Mouse (Mus musculus) embryonic stem cell, embryonic (primary cell): ENCODE data around the gene Prss56.

Experiments used
- CTCF ChIA-PET, 4 experiments: fragments of 300-600 bp in 2 of 4; fragments of 350-600 bp in 2 of 4; sonication (Branson Sonifier 250); formaldehyde crosslinking; loops; one replicate each; lab custom pipeline; 2022; ENCODE audit warnings: inconsistent platforms in 2 of 4; lab: Charles Lee
- POLR2A ChIA-PET, 4 experiments: fragments of 300-600 bp in 2 of 4; fragments of 350-600 bp in 2 of 4; sonication (Branson Sonifier 250); formaldehyde crosslinking; loops; one replicate each; lab custom pipeline; 2022; ENCODE audit warnings: antibody characterized with exemption in 4 of 4, inconsistent platforms in 1 of 4; lab: Charles Lee

Prss56 gene

DNA sequence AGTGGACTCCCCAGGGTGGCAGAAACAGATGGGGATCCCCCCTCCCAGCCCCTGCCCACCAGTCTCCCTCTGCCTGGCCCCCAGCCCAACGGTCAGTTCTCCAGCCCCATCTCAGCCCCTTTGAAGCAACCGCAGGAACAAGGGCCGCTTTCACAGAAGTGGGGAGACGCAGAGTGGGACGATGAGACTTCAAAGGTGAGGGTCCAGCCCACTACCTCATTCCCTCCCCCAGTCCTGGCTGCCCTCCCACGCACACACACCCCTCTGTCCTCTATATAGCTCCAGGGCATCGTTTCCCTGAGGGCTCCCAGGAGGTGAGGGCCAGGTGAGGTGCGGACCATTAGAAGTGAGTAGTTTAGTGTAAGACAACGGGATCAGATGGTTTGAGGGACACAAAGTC is at the start of gene Prss56:
Prss56 (plus strand) TSS at position 301 of the 400 bp plus-strand sequence.
- CTCF ChIA-PET: no interaction called here
- POLR2A ChIA-PET: no interaction called here

DNA sequence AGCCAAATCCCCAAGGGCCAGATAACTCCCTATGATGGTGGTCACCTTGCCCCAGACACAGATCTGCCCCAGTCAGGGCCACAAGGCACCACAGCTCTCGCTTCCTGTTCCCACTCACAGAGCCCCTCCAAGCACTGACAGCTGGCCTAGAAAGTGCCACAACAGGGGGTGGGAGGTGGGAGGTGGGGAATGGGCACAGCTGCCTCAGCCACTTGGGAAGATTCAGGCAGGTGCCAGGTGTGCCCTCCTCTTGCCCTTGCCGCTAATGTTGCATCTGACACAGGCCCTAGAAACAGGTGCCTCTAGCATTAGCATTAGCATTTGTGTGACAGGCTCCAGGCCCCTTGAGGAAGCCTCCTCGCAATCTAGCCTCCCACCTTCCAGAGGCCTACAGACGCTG is 41.6 kb upstream of the Prss56 start:
- ChIA-PET CTCF (interaction anchor here in 1 of 4 experiments (1.5 to 1.6 kb wide), 2 partner anchors 12 to 17 kb away, joined by 3 read pairs; partner anchors contain the start of gene Akp3), POLR2A (interaction anchor here in 1 of 4 experiments (1.0 kb wide), 1 partner anchor 10 kb away, joined by 3 read pairs; no protein-coding TSS in a partner anchor)

DNA sequence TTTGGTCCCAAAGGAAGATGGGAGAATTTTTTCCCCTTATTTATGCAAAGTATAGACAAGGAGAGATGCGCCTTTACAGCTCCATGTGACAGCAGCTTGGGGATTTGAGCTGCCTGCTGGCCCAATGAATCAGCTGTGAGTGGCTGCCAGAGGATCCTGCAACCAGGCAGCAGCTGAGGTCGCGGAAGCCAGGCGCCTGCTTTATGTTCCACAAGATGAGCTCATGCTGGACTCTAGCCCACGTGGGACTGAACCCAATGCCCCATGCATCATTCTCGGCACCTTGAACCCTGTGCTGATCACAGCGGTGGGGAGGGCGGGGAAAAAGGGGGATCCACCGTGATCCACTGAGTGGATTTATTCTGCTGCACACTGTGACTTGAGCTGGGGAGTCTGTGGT is 40.7 kb upstream of the Prss56 start:
- CTCF ChIA-PET: interaction anchor here in 2 of 4 experiments (0.6 to 1.6 kb wide), 3 partner anchors 13 to 18 kb away, joined by 3 to 4 read pairs (median 3); partner anchors contain the start of gene Akp3 (in 1 of the 2)
- POLR2A ChIA-PET: interaction anchor here in 2 of 4 experiments (0.5 to 1.3 kb wide), 5 partner anchors 11 to 606 kb away, joined by 3 to 4 read pairs (median 3); no protein-coding TSS in a partner anchor

DNA sequence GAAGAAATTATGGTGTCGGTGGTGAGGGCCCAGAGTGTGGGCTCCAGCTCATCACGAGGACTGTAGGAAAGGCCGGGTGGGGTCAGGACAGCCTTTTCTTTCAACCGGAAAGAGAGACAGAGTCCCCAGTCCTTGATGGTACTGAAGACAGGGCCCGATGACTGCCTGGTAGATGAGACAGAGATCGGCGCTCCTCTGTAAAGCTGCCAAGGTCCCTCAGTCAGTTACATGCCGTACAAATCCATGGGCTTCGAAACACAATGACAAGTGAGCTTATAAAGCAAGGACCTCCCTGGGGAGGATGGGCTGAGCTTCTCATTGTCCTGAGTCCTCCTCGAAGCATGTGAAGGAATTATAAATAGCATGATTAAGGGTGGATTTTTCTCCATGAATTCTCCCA is 40.0 kb upstream of the Prss56 start:
- ChIA-PET POLR2A (interaction anchor here in 2 of 4 experiments (1.3 kb wide), 2 partner anchors 15 kb away, joined by 3 read pairs; no protein-coding TSS in a partner anchor), CTCF (interaction anchor here in 2 of 4 experiments (0.6 to 1.6 kb wide), 2 partner anchors 13 to 14 kb away, joined by 3 to 4 read pairs; no protein-coding TSS in a partner anchor)

DNA sequence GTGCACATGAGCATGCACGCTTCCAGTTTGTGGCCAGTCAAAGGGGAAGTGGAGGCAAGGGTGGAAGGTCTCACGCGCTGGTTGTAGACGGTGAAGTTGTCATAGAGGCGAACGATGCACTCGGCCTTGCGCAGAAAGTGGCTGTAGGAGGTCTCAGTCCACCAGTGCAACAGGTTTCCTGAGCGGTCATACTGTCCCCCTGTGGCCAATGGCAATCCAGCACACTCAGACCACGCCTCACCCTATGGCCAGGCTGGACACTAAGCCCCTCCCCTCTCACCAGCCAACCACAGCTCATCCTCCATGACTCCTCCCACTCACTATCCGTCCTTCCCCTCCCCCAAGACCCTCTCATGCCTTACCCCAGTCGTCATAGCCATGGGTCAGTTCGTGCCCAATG is 33.7 kb upstream of the Prss56 start:
- CTCF ChIA-PET: interaction anchor here in 2 of 4 experiments (0.7 to 1.2 kb wide), 5 partner anchors 20 to 533 kb away, joined by 3 to 4 read pairs (median 3); no protein-coding TSS in a partner anchor
- POLR2A ChIA-PET: interaction anchor here in 2 of 4 experiments (0.9 to 1.9 kb wide), 8 partner anchors 17 to 567 kb away, joined by 3 to 8 read pairs (median 4); partner anchors contain the start of gene Pde6d (in 1 of the 2)

DNA sequence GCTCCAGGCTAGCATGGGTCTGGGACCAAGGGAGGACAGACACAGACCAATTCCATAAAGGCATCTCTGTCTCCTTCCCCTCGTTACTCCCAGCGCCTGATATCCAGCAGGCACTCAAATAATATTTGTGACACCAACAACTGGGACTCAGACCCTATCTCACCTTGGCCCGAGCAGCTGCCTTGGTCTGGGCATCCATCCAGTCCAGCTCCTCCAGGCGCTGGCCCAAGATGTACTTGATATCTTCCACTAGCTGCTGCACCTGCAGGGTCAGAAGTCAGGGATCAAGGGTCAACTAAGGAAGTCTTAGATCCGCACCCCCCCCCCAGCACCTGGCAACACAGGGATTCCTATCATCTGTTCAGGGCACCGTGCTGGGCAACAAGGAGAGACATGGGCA is 31.8 kb upstream of the Prss56 start:
- ChIA-PET POLR2A (interaction anchor here in 1 of 4 experiments (1.0 to 2.4 kb wide), 4 partner anchors 10 to 35 kb away, joined by 3 to 7 read pairs (median 6); no protein-coding TSS in a partner anchor), CTCF (interaction anchor here in 3 of 4 experiments (0.5 to 0.9 kb wide), 3 partner anchors 15 to 33 kb away, joined by 3 to 5 read pairs (median 3); no protein-coding TSS in a partner anchor)

DNA sequence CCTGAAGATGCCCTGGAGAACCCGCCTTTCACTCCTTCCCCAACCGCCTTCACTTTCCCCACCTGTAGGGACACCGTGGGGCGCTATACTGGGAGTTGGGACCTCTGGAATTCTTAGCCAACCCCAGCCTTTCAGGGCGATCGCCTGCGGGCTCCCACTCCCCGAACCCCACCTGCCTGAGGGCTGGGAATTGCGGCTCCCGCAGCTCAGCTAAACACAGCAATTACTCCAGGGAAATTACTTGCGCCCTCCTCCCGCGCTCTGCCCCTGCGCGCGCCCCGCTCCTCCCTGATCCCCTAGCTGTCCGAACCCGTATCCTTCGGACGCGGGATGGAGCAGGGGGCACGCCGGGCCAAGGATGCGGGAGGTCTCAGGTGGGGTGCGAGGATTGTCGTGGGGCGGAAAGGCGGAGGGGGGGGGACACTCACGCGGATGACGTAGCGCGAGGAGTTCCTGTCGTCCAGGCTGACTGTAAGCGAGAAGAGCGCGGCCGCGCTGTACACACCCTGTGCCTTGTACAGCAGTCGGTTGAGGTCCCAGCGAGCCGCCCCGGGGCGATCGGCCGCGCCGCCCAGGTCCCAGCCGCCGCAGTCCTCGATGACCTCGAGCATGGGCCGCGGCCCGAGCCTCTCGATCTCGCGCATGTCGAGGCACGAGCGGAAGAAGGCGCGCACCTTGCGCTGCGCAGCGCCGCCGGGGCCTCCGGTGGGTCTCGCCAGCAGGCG is 29.2 kb upstream of the Prss56 start:
- ChIA-PET CTCF (interaction anchor here in 2 of 4 experiments (0.7 to 1.8 kb wide), 3 partner anchors 22 to 1188 kb away, joined by 3 to 4 read pairs (median 3); no protein-coding TSS in a partner anchor), POLR2A (interaction anchor here (0.6 to 2.5 kb wide), 4 partner anchors 14 to 359 kb away, joined by 4 to 9 read pairs (median 6); no protein-coding TSS in a partner anchor)

DNA sequence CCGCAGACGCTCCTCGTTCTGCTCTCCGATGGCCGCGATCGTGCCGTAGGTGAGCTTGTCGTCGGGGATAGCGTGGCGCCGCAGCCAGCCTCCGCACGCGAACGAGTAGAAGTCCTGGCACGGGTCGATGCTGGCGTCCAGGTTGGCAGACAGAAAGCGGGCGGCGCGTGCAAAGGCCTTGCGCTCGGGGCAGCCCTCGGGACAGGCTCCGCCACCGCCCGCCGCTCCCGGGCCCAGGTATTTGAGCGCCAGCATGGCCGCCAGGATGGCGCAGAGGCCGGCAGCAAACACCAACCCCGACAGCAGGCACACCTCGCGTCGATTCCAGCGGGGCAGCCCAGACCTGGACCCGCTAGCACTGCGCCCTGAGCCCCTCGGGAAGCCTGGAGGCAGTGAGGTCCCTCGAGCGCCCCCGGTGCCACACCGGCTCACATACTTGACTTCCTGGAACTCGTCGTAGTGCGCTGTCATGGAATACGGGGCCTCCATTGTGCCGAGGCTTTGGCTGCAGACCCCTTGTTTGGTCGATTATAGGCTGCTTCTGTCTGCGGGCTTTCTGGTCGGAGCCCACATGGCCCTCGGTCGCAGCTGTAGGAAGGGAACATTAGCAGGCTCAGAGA is 28.5 kb upstream of the Prss56 start:
- POLR2A ChIA-PET: interaction anchor here in 2 of 4 experiments (0.6 to 2.5 kb wide), 2 partner anchors 14 to 32 kb away, joined by 6 to 9 read pairs; no protein-coding TSS in a partner anchor

DNA sequence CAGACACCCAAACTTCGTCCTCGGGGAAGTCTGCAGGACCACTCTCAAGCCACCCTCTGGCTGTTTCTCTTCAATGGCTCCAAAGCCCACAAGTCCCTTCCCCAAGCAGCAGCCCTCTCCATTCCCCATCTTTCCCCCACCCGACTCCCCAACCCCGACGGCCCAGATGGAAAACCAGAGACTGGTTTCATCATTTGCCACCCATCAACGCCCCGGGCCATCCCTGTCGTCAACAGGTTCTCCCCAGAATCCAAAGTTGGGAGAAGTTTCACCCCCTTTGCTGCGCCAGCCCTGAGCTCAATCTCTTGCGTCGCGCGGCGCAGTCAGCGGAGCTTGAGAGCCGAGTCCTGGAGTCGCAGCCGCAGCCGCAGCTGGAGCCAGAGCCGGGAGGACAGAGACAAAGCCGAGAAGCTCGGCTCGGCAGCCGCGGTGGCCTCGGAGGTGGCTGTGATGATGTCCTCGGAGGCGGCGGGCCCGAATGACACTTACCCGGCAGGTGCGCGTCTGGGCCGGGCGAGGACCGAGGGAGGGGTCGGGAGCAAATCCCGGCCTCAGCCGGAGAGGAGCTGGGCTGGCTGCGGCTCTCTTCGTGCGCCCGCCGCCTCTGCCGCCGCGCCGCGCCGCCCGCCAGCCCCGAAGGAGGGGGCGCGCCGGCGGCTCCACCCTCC is 27.4 kb upstream of the Prss56 start:
- ChIA-PET POLR2A (interaction anchor here in 3 of 4 experiments (0.6 to 2.7 kb wide), 17 partner anchors 8 to 733 kb away, joined by 3 to 11 read pairs (median 3); partner anchors contain the start of genes Gigyf2 (in 1 of the 3) and Pde6d (in 1 of the 3)), CTCF (interaction anchor here in 3 of 4 experiments (0.6 to 1.3 kb wide), 11 partner anchors 18 to 165 kb away, joined by 3 to 12 read pairs (median 3); no protein-coding TSS in a partner anchor)

More for the DNA sequence above, 28.5 kb upstream of the Prss56 start:
- CTCF ChIA-PET: interaction anchor here in 1 of 4 experiments (0.9 to 1.8 kb wide), 2 partner anchors 21 to 33 kb away, joined by 3 to 4 read pairs; no protein-coding TSS in a partner anchor

DNA sequence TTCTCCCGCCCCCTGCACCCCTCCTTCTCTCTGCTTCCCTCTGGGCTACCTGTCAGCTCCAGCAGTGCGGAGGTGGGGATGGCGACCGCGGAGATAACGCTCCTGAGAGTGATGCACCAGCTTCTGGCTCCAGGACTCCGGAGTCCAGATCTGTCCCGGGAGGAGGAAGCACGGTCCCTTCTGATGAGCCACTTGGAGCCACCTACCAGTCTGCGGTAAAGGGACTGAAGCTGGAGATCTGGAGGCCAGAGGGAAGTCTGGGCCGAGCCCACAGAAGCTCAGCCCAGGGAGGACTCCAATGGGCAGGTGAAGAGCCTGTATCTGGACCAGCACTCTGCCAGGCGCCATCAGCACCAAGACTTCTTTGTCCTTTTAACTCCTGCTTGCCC is 26.9 kb upstream of the Prss56 start, which contains the start of gene Ecel1:
Ecel1 (minus strand) TSS at position 323 of the 389 bp plus-strand sequence.
- ChIA-PET POLR2A (interaction anchor here in 3 of 4 experiments (0.6 to 2.7 kb wide), 16 partner anchors 9 to 733 kb away, joined by 3 to 11 read pairs (median 3); partner anchors contain the start of genes Gigyf2 (in 1 of the 3) and Pde6d (in 1 of the 3)), CTCF (interaction anchor here in 3 of 4 experiments (0.6 to 1.3 kb wide), 8 partner anchors 17 to 166 kb away, joined by 3 to 12 read pairs (median 3); no protein-coding TSS in a partner anchor)

DNA sequence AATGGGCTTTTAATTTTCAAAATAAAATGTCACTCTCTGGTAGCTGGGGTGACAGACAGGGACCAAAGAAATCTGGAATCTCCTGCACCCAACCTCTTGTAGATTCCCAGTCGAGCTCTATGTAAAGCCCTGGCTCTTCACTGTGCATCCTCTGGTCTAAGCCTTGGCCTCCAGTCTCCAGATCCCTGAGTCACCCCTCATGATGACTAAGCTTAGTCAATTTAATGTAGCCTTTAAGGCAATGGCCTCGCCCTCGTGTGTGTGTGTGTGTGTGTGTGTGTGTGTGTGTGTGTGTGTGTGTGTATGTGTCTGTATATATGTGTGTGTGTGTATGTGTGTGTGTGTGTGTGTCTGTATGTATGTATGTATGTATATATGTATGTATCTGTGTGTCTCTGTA is 23.7 kb upstream of the Prss56 start:
- CTCF ChIA-PET: interaction anchor here in 1 of 4 experiments (0.6 kb wide), 1 partner anchor 1814 kb away, joined by 5 read pairs; no protein-coding TSS in a partner anchor
- POLR2A ChIA-PET: interaction anchor here in 1 of 4 experiments (0.6 kb wide), 2 partner anchors 375 to 1908 kb away, joined by 3 read pairs; no protein-coding TSS in a partner anchor

DNA sequence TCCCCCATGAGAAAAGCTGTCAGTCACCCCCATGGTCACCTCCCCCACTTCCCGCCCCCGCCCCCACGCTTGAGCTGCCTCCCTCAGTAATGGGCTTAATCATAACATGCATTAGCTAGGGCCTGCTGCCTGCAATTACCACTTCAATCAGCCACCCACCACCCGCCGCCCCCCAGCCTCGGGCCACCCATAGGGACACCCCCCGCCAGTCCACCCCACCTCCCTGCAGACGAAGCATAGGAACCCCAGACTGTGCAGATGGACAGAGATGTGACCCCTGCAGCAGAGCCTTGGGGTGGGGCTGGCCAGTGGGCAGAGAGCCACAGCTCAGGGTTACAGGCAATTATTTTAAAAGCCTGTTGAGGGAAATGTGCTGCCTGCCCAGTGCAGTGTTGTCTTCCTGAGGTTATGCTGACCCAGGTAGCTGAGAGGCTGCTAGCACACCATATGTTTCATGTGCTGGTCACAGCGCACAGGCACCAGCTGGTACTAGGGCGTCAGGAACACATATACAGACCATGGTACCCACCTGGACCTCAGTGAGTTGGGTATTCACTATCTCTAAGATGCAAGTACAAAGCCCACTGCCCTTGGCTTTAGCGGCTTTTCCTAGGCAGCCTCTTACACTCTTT is 18.8 kb upstream of the Prss56 start:
- CTCF ChIA-PET: interaction anchor here in 2 of 4 experiments (0.6 to 1.1 kb wide), 4 partner anchors 9 to 468 kb away, joined by 3 to 5 read pairs (median 4); no protein-coding TSS in a partner anchor
- POLR2A ChIA-PET: interaction anchor here in 3 of 4 experiments (0.6 to 2.0 kb wide), 3 partner anchors 8 to 493 kb away, joined by 3 to 11 read pairs (median 6); partner anchors contain the start of gene Ecel1 (in 1 of the 3)

DNA sequence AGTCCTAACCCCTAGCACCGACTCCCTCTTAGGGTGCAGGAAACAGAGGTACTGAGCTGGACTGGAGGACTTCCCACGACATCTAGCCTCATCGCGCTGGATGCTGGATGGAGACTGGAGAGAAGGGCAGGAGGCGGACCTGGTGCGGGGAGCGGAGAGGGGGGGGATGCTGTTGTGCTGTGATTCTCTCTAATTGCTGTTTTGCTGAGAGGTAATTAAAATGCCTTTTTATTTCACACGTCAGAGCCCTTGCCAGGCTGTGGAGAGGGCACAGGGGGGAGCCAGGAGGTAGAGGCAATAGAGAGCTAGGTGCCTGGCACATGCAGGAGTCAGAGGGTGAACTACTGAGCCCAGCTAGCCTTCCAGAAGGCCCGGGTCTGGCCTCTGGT is 18.3 kb upstream of the Prss56 start:
- CTCF ChIA-PET: interaction anchor here in 2 of 4 experiments (0.6 to 1.5 kb wide), 3 partner anchors 9 to 468 kb away, joined by 3 read pairs; no protein-coding TSS in a partner anchor

DNA sequence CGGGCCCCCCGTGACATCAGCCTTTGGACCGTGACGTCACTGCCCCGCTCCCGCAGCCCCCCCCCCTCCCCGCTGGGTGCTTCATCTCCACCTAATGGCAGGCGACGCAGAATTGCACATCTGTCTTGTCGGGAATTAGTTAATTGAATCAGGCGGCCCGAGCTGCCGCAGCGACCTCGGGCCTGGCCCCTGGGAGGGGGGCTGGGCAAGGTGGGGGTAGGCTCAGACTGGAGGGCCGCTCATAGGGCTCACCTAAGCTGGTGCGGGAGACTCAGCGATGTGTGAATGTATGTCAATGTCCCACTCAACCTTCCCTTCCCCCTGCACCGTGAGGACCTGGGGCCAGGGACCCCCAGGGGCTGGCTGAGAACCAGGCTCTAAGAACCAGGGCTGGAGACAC is 12.7 kb upstream of the Prss56 start:
- CTCF ChIA-PET: interaction anchor here in 3 of 4 experiments (0.6 to 1.7 kb wide), 7 partner anchors 14 to 97 kb away, joined by 3 to 7 read pairs (median 3); no protein-coding TSS in a partner anchor
- POLR2A ChIA-PET: interaction anchor here in 2 of 4 experiments (0.8 to 2.6 kb wide), 3 partner anchors 14 to 16 kb away, joined by 3 to 8 read pairs (median 3); partner anchors contain the start of gene Ecel1 (in 2 of the 2)

More for the DNA sequence above, 18.3 kb upstream of the Prss56 start:
- POLR2A ChIA-PET: interaction anchor here in 2 of 4 experiments (0.7 to 2.0 kb wide), 2 partner anchors 8 to 456 kb away, joined by 3 to 11 read pairs; partner anchors contain the start of gene Ecel1 (in 1 of the 2)

DNA sequence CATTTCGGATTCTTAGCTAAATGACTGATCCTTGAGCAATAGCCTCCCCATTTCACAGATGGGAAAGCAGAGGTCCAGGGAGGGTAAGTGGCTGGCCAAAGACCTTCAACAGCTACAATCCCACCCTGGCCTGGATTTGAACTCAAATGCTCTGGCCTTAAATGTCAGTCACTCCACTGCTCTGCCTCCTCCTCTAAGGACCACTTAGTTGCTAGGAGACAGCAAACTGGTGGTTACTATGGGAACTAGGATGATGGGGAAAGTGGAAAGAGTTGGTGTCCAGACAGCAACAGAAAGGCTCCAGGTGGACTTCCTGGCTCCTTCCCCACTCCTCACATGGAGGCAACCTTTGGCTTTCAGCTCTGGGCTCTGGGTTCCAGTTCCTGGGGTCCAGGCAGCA is 11.8 kb upstream of the Prss56 start:
- POLR2A ChIA-PET: interaction anchor here in 1 of 4 experiments (0.8 kb wide), 1 partner anchor 15 kb away, joined by 3 read pairs; the partner anchor contains the start of gene Ecel1
- CTCF ChIA-PET: interaction anchor here in 2 of 4 experiments (1.0 to 1.7 kb wide), 3 partner anchors 14 to 16 kb away, joined by 3 to 7 read pairs (median 7); no protein-coding TSS in a partner anchor

DNA sequence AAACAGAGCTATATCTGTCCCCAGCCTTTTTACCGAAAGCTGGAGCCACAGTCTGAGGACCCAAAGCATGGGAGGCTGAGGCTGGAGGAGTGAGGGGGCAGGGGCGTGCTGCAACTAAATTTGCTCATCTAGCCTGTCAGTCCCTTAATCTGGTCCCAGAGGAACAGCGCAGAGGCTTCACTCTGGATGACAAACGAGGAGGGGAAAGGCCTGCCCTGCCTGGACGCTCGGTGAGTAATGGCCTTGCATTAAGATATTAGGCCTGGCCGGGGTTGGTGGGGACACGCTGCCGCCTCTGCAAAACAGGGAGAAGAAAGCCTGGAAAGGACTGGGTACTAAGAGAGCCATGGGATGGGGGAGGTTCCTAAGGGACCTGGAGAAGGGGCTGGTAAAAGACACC is 10.8 kb upstream of the Prss56 start:
- ChIA-PET CTCF (interaction anchor here in 2 of 4 experiments (0.8 to 1.6 kb wide), 2 partner anchors 15 kb away, joined by 3 to 7 read pairs; no protein-coding TSS in a partner anchor), POLR2A (interaction anchor here in 1 of 4 experiments (0.6 kb wide), 1 partner anchor 556 kb away, joined by 4 read pairs; no protein-coding TSS in a partner anchor)
